Mouse (Mus musculus) left cerebral cortex, postnatal 36 days (tissue): ENCODE results near the gene Gm29866. TPM values are rescaled to one million over a fixed set of nuclear protein-coding genes. Genes with fewer than 3 reads are reported as not detected.
"Not testable (repeated sequence)": the region's sequence is repeated elsewhere in the genome, so short reads cannot be mapped to it uniquely, and the experiment has no call there.

ENCODE experiments used
- DNase-seq, 2 experiments: peaks; one replicate each; pipeline ENCODE4 v3.0.0; 2021 to 2022; ENCODE audit warnings: low spot score in 2 of 2, mixed read lengths in 1 of 2
- intact Hi-C: fragments of 180-260 bp; cut with DNase I; formaldehyde crosslinking; loops from one replicate; pipeline ENCODE4 v1.15.1; 2025
- total RNA-seq, 2 experiments: library from RNA; stranded (reverse); gene quantifications; 2 replicates each; pipeline ENCODE4 v1.2.3; 2021

Gene Gm29866
- not detected for total RNA-seq

- DNase-seq, intact Hi-C loops: not testable (repeated sequence)
These were observed at the start of gene Gm29866 for GRCm38 (mm10) chrY:20993557-20993956. Gm29866 (minus strand) TSS chrY:20993657.

Other genes with a start within 250 kb of the Gm29866 start
- gene Gm20909, start 170.9 kb upstream of the Gm29866 start, total RNA-seq, result not detected
- gene Gm20865, start 247.9 kb upstream of the Gm29866 start, total RNA-seq, result not detected